Mouse (Mus musculus): Measurements from ENCODE around the gene Taf12. TPM values are rescaled to one million over a fixed set of nuclear protein-coding genes. Genes with fewer than 3 reads are reported as not detected.

Gene Taf12
- polyA plus RNA-seq, 1 experiment from 2014 or later, result 49.1 TPM

DNA sequence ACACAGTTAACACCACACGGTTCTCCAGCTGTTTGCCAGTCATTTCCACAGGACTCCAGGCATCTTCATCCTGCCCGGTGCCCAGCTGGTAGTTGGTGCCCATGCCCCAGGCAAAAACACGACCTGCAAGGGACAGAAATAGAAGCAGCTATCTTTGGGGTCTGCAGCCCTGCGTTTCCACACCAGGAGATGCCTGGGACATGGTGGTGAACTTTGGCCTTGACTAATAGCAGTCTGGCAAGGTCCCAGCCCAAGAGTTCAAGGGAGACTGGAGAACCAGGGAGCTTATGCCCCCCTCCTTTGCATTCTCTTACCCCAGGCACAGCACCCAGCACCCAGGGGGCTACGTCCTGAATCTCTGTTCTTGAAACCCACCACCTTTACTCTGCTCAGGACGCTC, 58.7 kb downstream of the Taf12 start:
- no peak overlapping the region for H3K4me3 ChIP-seq (ENCODE audit: low read depth, low read length)
- 87% methylated on average over 6 of the region's 6 CpGs for WGBS
- DNase-seq, result no peak
- TF ChIP-seq CTCF (IDR thresholded peaks at IDR 0.05; ENCODE audit: low read depth), result no peak
- H3K9ac ChIP-seq, result no peak overlapping the region
- H3K4me1 ChIP-seq (ENCODE audit: insufficient read depth), result peaks cover 6% of the 10 kb centered on the region; the same call in 1 of the 2 replicates
- peaks cover 61% of the 10 kb centered on the region for H3K36me3 ChIP-seq (ENCODE audit: insufficient read depth)
- no peaks in the 10 kb centered on the region for H3K9me3 ChIP-seq (ENCODE audit: low read depth, low read length)
- H3K27ac ChIP-seq (ENCODE audit: low read depth), result no peak overlapping the region
- no peaks in the 10 kb centered on the region for H3K27me3 ChIP-seq (ENCODE audit: insufficient read depth, low read length)
- no peak for ATAC-seq (ENCODE audit: insufficient read depth)
- no peak overlapping the region for H3K4me2 ChIP-seq

- no peak for TF ChIP-seq CTCF (IDR thresholded peaks at IDR 0.05; ENCODE audit: low read depth)
- Histone ChIP-seq H3K27me3 (ENCODE audit: insufficient read depth, low read length) (no peaks in the 10 kb centered on the region), H3K4me2 (no peak overlapping the region), H3K9ac (no peak overlapping the region), H3K4me3 (ENCODE audit: low read depth, low read length) (no peak overlapping the region), H3K9me3 (ENCODE audit: low read depth, low read length) (no peaks in the 10 kb centered on the region), H3K4me1 (ENCODE audit: insufficient read depth) (0 out of 2 replicates have a peak, but pooled peaks cover 3% of the 10 kb centered on the region), H3K36me3 (ENCODE audit: insufficient read depth) (peaks cover 67% of the 10 kb centered on the region), H3K27ac (ENCODE audit: low read depth) (no peak overlapping the region)
- 88% methylated on average over 13 of the region's 13 CpGs for WGBS
- DNase-seq, result no peak
- ATAC-seq (ENCODE audit: insufficient read depth), result no peak
Observed at GRCm38 (mm10) chr4:132338943-132339342, 64.8 kb downstream of the Taf12 start.

- no peak overlapping the region for H3K4me3 ChIP-seq (ENCODE audit: low read depth, low read length)
- H3K4me1 ChIP-seq (ENCODE audit: insufficient read depth), result peaks cover 9% of the 10 kb centered on the region; the same call in 1 of the 2 replicates
- no peak for TF ChIP-seq CTCF (IDR thresholded peaks at IDR 0.05; ENCODE audit: low read depth)
- WGBS, result 85% methylated on average over 3 of the region's 3 CpGs
- no peak overlapping the region for H3K4me2 ChIP-seq
- no peaks in the 10 kb centered on the region for H3K9me3 ChIP-seq (ENCODE audit: low read depth, low read length)
- no peak for ATAC-seq (ENCODE audit: insufficient read depth)
- DNase-seq, result no peak
- peaks cover 42% of the 10 kb centered on the region for H3K36me3 ChIP-seq (ENCODE audit: insufficient read depth)
- no peak overlapping the region for H3K27ac ChIP-seq (ENCODE audit: low read depth)
- H3K9ac ChIP-seq, result no peak overlapping the region
- H3K27me3 ChIP-seq (ENCODE audit: insufficient read depth, low read length), result no peaks in the 10 kb centered on the region
Observed at GRCm38 (mm10) chr4:132341451-132341850, 67.3 kb downstream of the Taf12 start.

GRCm38 (mm10) chr4:132344403-132345134, 70.4 kb downstream of the Taf12 start:
- H3K4me2 ChIP-seq, result peak overlapping the region; percentile 87
- peak overlapping the region; percentile 90 for H3K9ac ChIP-seq
- DNase-seq (peak; percentile 50), ATAC-seq (ENCODE audit: insufficient read depth) (0 out of 2 replicates have a peak, but pooled peaks have one; percentile 13)
- H3K36me3 ChIP-seq (ENCODE audit: insufficient read depth), result peaks cover 10% of the 10 kb centered on the region
- no peak for TF ChIP-seq CTCF (IDR thresholded peaks at IDR 0.05; ENCODE audit: low read depth)
- 0 out of 2 replicates have a peak overlapping the region, but pooled peaks have one; percentile 75 for H3K27ac ChIP-seq (ENCODE audit: low read depth)
- no peaks in the 10 kb centered on the region for H3K27me3 ChIP-seq (ENCODE audit: insufficient read depth, low read length)
- H3K9me3 ChIP-seq (ENCODE audit: low read depth, low read length), result no peaks in the 10 kb centered on the region
- peak overlapping the region; percentile 86 for H3K4me3 ChIP-seq (ENCODE audit: low read depth, low read length)
- peaks cover 9% of the 10 kb centered on the region; the same call in 1 of the 2 replicates for H3K4me1 ChIP-seq (ENCODE audit: insufficient read depth)
- WGBS, result 4% methylated on average over 13 of the region's 13 CpGs

Other genes starting within 250 kb of the Taf12 start
- 0.08 and 0.11 TPM in 2 replicates for gene Gm10300, start 199.7 kb upstream of the Taf12 start, polyA plus RNA-seq (2014; fragmentation: Nextera tagmentation; extraction: Ambion mirVana)
- gene Epb41, start 199.1 kb upstream of the Taf12 start, polyA plus RNA-seq (2014; fragmentation: Nextera tagmentation; extraction: Ambion mirVana), result 79.1 and 86.3 TPM in 2 replicates
- 0.04 TPM in 1 of 2 replicates, not detected in the other for gene Oprd1, start 129.9 kb upstream of the Taf12 start, polyA plus RNA-seq (2014; fragmentation: Nextera tagmentation; extraction: Ambion mirVana)
- 121 and 132 TPM in 2 replicates for gene Ythdf2, start 62.1 kb upstream of the Taf12 start, polyA plus RNA-seq (2014; fragmentation: Nextera tagmentation; extraction: Ambion mirVana)
- gene Gmeb1, start 12.8 kb upstream of the Taf12 start, polyA plus RNA-seq (2014; fragmentation: Nextera tagmentation; extraction: Ambion mirVana), result 33.1 and 39.5 TPM in 2 replicates
- 1.2 and 1.9 TPM in 2 replicates for gene Rab42, start 29.0 kb downstream of the Taf12 start, polyA plus RNA-seq (2014; fragmentation: Nextera tagmentation; extraction: Ambion mirVana)
- gene Trnau1ap, start 55.2 kb downstream of the Taf12 start, polyA plus RNA-seq (2014; fragmentation: Nextera tagmentation; extraction: Ambion mirVana), result 69.9 and 71.8 TPM in 2 replicates
- gene Rcc1, start 79.2 kb downstream of the Taf12 start, polyA plus RNA-seq (2014; fragmentation: Nextera tagmentation; extraction: Ambion mirVana), result 67.5 and 77.0 TPM in 2 replicates
- gene Phactr4, start 148.1 kb downstream of the Taf12 start, polyA plus RNA-seq (2014; fragmentation: Nextera tagmentation; extraction: Ambion mirVana), result 23.3 and 23.9 TPM in 2 replicates
- gene Med18, start 189.5 kb downstream of the Taf12 start, polyA plus RNA-seq (2014; fragmentation: Nextera tagmentation; extraction: Ambion mirVana), result 20.0 and 20.1 TPM in 2 replicates
- gene Sesn2, start 236.1 kb downstream of the Taf12 start, polyA plus RNA-seq (2014; fragmentation: Nextera tagmentation; extraction: Ambion mirVana), result 7.8 and 8.6 TPM in 2 replicates

Measured in lung, embryonic 14.5 days (tissue).